Mouse (Mus musculus) olfactory bulb, adult 2 months (tissue): Measurements from ENCODE around the gene Rapgef2.

Source experiments
- CTCF ChIP-seq: fragments of 200-500 bp; IDR thresholded peaks from 2 replicates; pipeline ENCODE4 v1.5.1; 2012; ENCODE audit warnings: low read depth, mild to moderate bottlenecking, low read length, moderate library complexity; ENCODE audit not compliant: insufficient read depth
- POLR2A ChIP-seq: fragments of 200-500 bp; IDR thresholded peaks from 2 replicates; pipeline ENCODE4 v1.6.1; 2012; ENCODE audit warnings: mild to moderate bottlenecking, low read depth, low read length, moderate library complexity; ENCODE audit not compliant: insufficient read depth

- TF ChIP-seq CTCF = no peak
- no peak for TF ChIP-seq POLR2A
Measured at GRCm38 (mm10) chr3:79206524-79206923, 79.8 kb downstream of the Rapgef2 start.
